Mouse (Mus musculus) G1E (cell line): Measurements from ENCODE around the gene Car9. TPM values are rescaled to one million over a fixed set of nuclear protein-coding genes. Genes with fewer than 3 reads are reported as not detected.

Source experiments
- ATAC-seq: 2 replicates; pipeline ENCODE4 v1.8.0; 2016; ENCODE audit warnings: mild to moderate bottlenecking; ENCODE audit not compliant: insufficient number of reproducible peaks, poor library complexity, low FRiP score, severe bottlenecking; ENCODE audit errors: extremely low read depth
- DNase-seq: peaks from one replicate; pipeline ENCODE4 v3.0.0; 2012; ENCODE audit warnings: low spot score
- H3K27me3 ChIP-seq: 2 replicates; pipeline ENCODE4 v1.6.1; 2012; ENCODE audit warnings: mild to moderate bottlenecking, low read length, inconsistent platforms; ENCODE audit not compliant: insufficient read depth
- H3K36me3 ChIP-seq: replicated peaks from 2 replicates; pipeline ENCODE3; 2012; ENCODE audit warnings: mild to moderate bottlenecking, inconsistent platforms
- H3K4me1 ChIP-seq: 2 replicates; pipeline ENCODE4 v1.6.1; 2012; ENCODE audit warnings: low read depth, low read length, inconsistent platforms, mixed read lengths; ENCODE audit not compliant: insufficient read depth
- H3K4me3 ChIP-seq: 2 replicates; pipeline ENCODE4 v1.5.1; 2012; ENCODE audit warnings: low read depth, mild to moderate bottlenecking, inconsistent platforms, low read length, moderate library complexity, mixed read lengths
- H3K9me3 ChIP-seq: replicated peaks from 2 replicates; pipeline ENCODE4 v1.6.1; 2012; ENCODE audit warnings: inconsistent platforms
- CTCF ChIP-seq: IDR thresholded peaks from 2 replicates; pipeline ENCODE4 v1.5.1; 2012; ENCODE audit warnings: low read depth, low read length, inconsistent platforms, mixed read lengths
- GATA1 ChIP-seq: IDR thresholded peaks from 2 replicates; pipeline ENCODE4 v1.6.1; 2012; ENCODE audit warnings: borderline replicate concordance, low read length, inconsistent platforms, mixed read lengths
- GATA2 ChIP-seq: IDR thresholded peaks from 2 replicates; pipeline ENCODE4 v1.6.1; 2012; ENCODE audit warnings: low read depth, low read length, inconsistent platforms, borderline replicate concordance
- POLR2AphosphoS5 ChIP-seq: IDR thresholded peaks from 2 replicates; pipeline ENCODE4 v1.6.1; 2012; ENCODE audit warnings: low read depth, low read length, inconsistent platforms; ENCODE audit not compliant: insufficient replicate concordance
- TAL1 ChIP-seq: conservative IDR thresholded peaks from 2 replicates; pipeline ENCODE4 v1.6.1; 2012; ENCODE audit warnings: low read depth, low read length, inconsistent platforms, mixed read lengths
- polyA plus RNA-seq: library from polyadenylated mRNA; stranded (reverse); fragments of >175 nt; gene quantifications from 2 replicates; pipeline ENCODE4 v1.2.3, GENCODE M21; 2012
- total RNA-seq, 2 experiments: library from RNA; stranded (forward) in 1 of 2; stranded (reverse) in 1 of 2; fragments of 200-1000 nt in 1 of 2; fragments of >200 nt in 1 of 2; fragmentation: Nextera tagmentation in 1 of 2; gene quantifications; 2 replicates each; pipeline ENCODE4 v1.2.3; 2014 to 2017

The Car9 gene
- total and polyA plus RNA-seq, 3 experiments, result 0.11 TPM; not detected in 2

GRCm38 (mm10) chr4:43555926-43556325 is 49.2 kb downstream of the Car9 start:
- TF ChIP-seq POLR2AphosphoS5 (no peak), CTCF (no peak), GATA2 (no peak), GATA1 (no peak), TAL1 (no peak)
- Histone ChIP-seq H3K4me1 (peaks cover 48% of the 10 kb centered on the region), H3K27me3 (no peaks in the 10 kb centered on the region), H3K4me3 (no peak overlapping the region), H3K36me3 (peaks cover 92% of the 10 kb centered on the region), H3K9me3 (peaks cover 8% of the 10 kb centered on the region)
- no peak for DNase-seq
- no peak for ATAC-seq

GRCm38 (mm10) chr4:43558028-43558630 is 51.4 kb downstream of the Car9 start:
- Histone ChIP-seq H3K27me3 (no peaks in the 10 kb centered on the region), H3K9me3 (no peaks in the 10 kb centered on the region), H3K4me3 (peak overlapping the region; percentile 69), H3K4me1 (peaks cover 53% of the 10 kb centered on the region), H3K36me3 (peaks cover 70% of the 10 kb centered on the region)
- ATAC-seq, result peak; percentile 11; the same call in 1 of the 2 replicates
- TF ChIP-seq GATA1 (no peak), TAL1 (no peak), POLR2AphosphoS5 (no peak)
- peak; percentile 63 for DNase-seq

- H3K4me1 ChIP-seq, result peaks cover 60% of the 10 kb centered on the region
- no peaks in the 10 kb centered on the region for H3K9me3 ChIP-seq
- peaks cover 69% of the 10 kb centered on the region for H3K36me3 ChIP-seq
- peak overlapping the region; percentile 69 for H3K4me3 ChIP-seq
- no peaks in the 10 kb centered on the region for H3K27me3 ChIP-seq
- ATAC-seq (peak; percentile 24; the same call in 1 of the 2 replicates), DNase-seq (peak; percentile 61)
- TF ChIP-seq GATA2, result no peak
- TF ChIP-seq GATA1, result no peak
- TF ChIP-seq CTCF, result no peak
Measured at GRCm38 (mm10) chr4:43558631-43559356, 52.0 kb downstream of the Car9 start.

- H3K4me1 ChIP-seq, result peaks cover 62% of the 10 kb centered on the region
- no peaks in the 10 kb centered on the region for H3K9me3 ChIP-seq
- no peak for ATAC-seq
- TF ChIP-seq TAL1, result no peak
- TF ChIP-seq GATA1, result no peak
- no peak for TF ChIP-seq POLR2AphosphoS5
- no peak for TF ChIP-seq CTCF
- H3K36me3 ChIP-seq, result peaks cover 68% of the 10 kb centered on the region
- H3K27me3 ChIP-seq, result no peaks in the 10 kb centered on the region
- peak; percentile 40 for DNase-seq
- H3K4me3 ChIP-seq, result peak overlapping the region; percentile 82
Measured at GRCm38 (mm10) chr4:43559519-43560242, 52.9 kb downstream of the Car9 start.

- ATAC-seq (no peak), DNase-seq (no peak)
- no peak for TF ChIP-seq POLR2AphosphoS5
- TF ChIP-seq GATA1, result no peak
- TF ChIP-seq CTCF, result no peak
- TF ChIP-seq GATA2, result no peak
- TF ChIP-seq TAL1, result no peak
- H3K4me1 ChIP-seq, result peaks cover 62% of the 10 kb centered on the region
- no peaks in the 10 kb centered on the region for H3K9me3 ChIP-seq
- H3K4me3 ChIP-seq, result peak overlapping the region; percentile 82
- no peaks in the 10 kb centered on the region for H3K27me3 ChIP-seq
- peaks cover 68% of the 10 kb centered on the region for H3K36me3 ChIP-seq
Measured at GRCm38 (mm10) chr4:43560243-43560611, 53.5 kb downstream of the Car9 start.

- TF ChIP-seq GATA2, result no peak
- TF ChIP-seq CTCF, result no peak
- TF ChIP-seq TAL1, result no peak
- no peak for TF ChIP-seq GATA1
- no peak for TF ChIP-seq POLR2AphosphoS5
- no peak for DNase-seq
Measured at GRCm38 (mm10) chr4:43560976-43561375, 54.2 kb downstream of the Car9 start.

More at GRCm38 (mm10) chr4:43560976-43561375, 54.2 kb downstream of the Car9 start:
- Histone ChIP-seq H3K36me3 (peaks cover 68% of the 10 kb centered on the region), H3K4me3 (peak overlapping the region; percentile 82), H3K27me3 (no peaks in the 10 kb centered on the region), H3K9me3 (no peaks in the 10 kb centered on the region), H3K4me1 (peaks cover 64% of the 10 kb centered on the region)
- no peak for ATAC-seq
